Mouse (Mus musculus) liver, adult 2 months (tissue): ENCODE data around the gene Card10. TPM values are rescaled to one million over a fixed set of nuclear protein-coding genes. Genes with fewer than 3 reads are reported as not detected.

Experiments used
- DNase-seq: peaks from one replicate; pipeline ENCODE4 v3.0.0-alpha.2; 2011; ENCODE audit warnings: low read depth, low spot score; ENCODE audit errors: extremely low read depth
- H3K27ac ChIP-seq: fragments of 200-500 bp; replicated peaks from 2 replicates; pipeline ENCODE4 v1.5.1; 2012; ENCODE audit warnings: low read depth, mild to moderate bottlenecking, control low read depth, inconsistent platforms, low read length; ENCODE audit not compliant: insufficient read depth
- H3K27me3 ChIP-seq: fragments of 200-500 bp; 2 replicates; pipeline ENCODE4 v1.6.1; 2012; ENCODE audit warnings: mild to moderate bottlenecking, moderate library complexity, low read length, inconsistent platforms; ENCODE audit not compliant: control insufficient read depth, insufficient read depth
- H3K36me3 ChIP-seq: fragments of 200-500 bp; 2 replicates; pipeline ENCODE4 v1.6.1; 2012; ENCODE audit warnings: low read length, inconsistent platforms; ENCODE audit not compliant: control insufficient read depth, insufficient read depth
- H3K4me1 ChIP-seq: fragments of 200-500 bp; 2 replicates; pipeline ENCODE4 v1.6.1; 2011; ENCODE audit warnings: low read length; ENCODE audit not compliant: control insufficient read depth, insufficient read depth
- H3K4me3 ChIP-seq: fragments of 200-500 bp; 2 replicates; pipeline ENCODE4 v1.5.1; 2011; ENCODE audit warnings: low read depth, mild to moderate bottlenecking, control low read depth, low read length, moderate library complexity; ENCODE audit not compliant: insufficient read depth
- H3K79me2 ChIP-seq: fragments of 200-500 bp; 2 replicates; pipeline ENCODE4 v1.6.1; 2012; ENCODE audit warnings: inconsistent platforms, mild to moderate bottlenecking, low read length, moderate library complexity; ENCODE audit not compliant: control insufficient read depth, insufficient read depth
- H3K9ac ChIP-seq: fragments of 200-500 bp; 2 replicates; pipeline ENCODE4 v1.6.1; 2012; ENCODE audit warnings: low read depth, mild to moderate bottlenecking, control low read depth, inconsistent platforms, low read length
- CTCF ChIP-seq: fragments of 200-500 bp; IDR thresholded peaks from 2 replicates; pipeline ENCODE4 v1.5.1; 2011; ENCODE audit warnings: low read depth, low read length, control low read depth
- POLR2A ChIP-seq: fragments of 200-500 bp; IDR thresholded peaks from 2 replicates; pipeline ENCODE4 v1.6.1; 2011; ENCODE audit warnings: low read length, control low read depth; ENCODE audit not compliant: insufficient read depth; ENCODE audit errors: extremely low read depth
- WGBS: fragments of 180-500 bp; shearing (Covaris S2); methylation state at CpG from one replicate; pipeline ENCODE4 v1.1.7; 2018; 5-methylcytosine and 5-hydroxymethylcytosine counted together
- polyA plus RNA-seq: library from polyadenylated mRNA; depleted of rRNA; stranded (reverse); fragments of >200 nt; gene quantifications from 2 replicates; pipeline ENCODE4 v1.2.3, GENCODE M21; 2012
- total RNA-seq: library from RNA; depleted of rRNA; stranded (reverse); fragments of >200 nt; gene quantifications from 2 replicates; pipeline ENCODE4 v1.2.3, GENCODE M21; 2014

Card10 gene
- total and polyA plus RNA-seq, 2 experiments = 2.7 to 18.7 TPM

- Histone ChIP-seq H3K36me3 (no peaks in the 10 kb centered on the region), H3K4me1 (no peaks in the 10 kb centered on the region), H3K4me3 (no peak overlapping the region), H3K79me2 (no peaks in the 10 kb centered on the region), H3K27ac (no peak overlapping the region), H3K9ac (no peak overlapping the region), H3K27me3 (no peaks in the 10 kb centered on the region)
- no peak for TF ChIP-seq POLR2A
- TF ChIP-seq CTCF = no peak
- WGBS = 70% methylated on average over 6 of the region's 6 CpGs
- DNase-seq = no peak
These were observed 52.1 kb downstream of the Card10 start for GRCm38 (mm10) chr15:78750608-78751350.

- no peaks in the 10 kb centered on the region for H3K36me3 ChIP-seq
- H3K4me1 ChIP-seq = no peaks in the 10 kb centered on the region
- no peaks in the 10 kb centered on the region for H3K27me3 ChIP-seq
- H3K79me2 ChIP-seq = no peaks in the 10 kb centered on the region
- TF ChIP-seq CTCF = no peak
- no peak for TF ChIP-seq POLR2A
- WGBS = 46% methylated on average over 5 of the region's 5 CpGs
- H3K9ac ChIP-seq = no peak overlapping the region
- H3K4me3 ChIP-seq = no peak overlapping the region
- no peak overlapping the region for H3K27ac ChIP-seq
- DNase-seq = no peak
These were observed 53.0 kb downstream of the Card10 start for GRCm38 (mm10) chr15:78749855-78750254.

GRCm38 (mm10) chr15:78744206-78744605 is 58.6 kb downstream of the Card10 start:
- no peak overlapping the region for H3K27ac ChIP-seq
- WGBS = 9% methylated on average over 5 of the region's 5 CpGs
- no peaks in the 10 kb centered on the region for H3K79me2 ChIP-seq
- DNase-seq = peak; percentile 8
- H3K4me3 ChIP-seq = no peak overlapping the region
- H3K9ac ChIP-seq = no peak overlapping the region
- no peak for TF ChIP-seq POLR2A
- peak; percentile 95 for TF ChIP-seq CTCF
- H3K36me3 ChIP-seq = no peaks in the 10 kb centered on the region
- H3K4me1 ChIP-seq = no peaks in the 10 kb centered on the region
- H3K27me3 ChIP-seq = no peaks in the 10 kb centered on the region

- Histone ChIP-seq H3K27ac (no peak overlapping the region), H3K9ac (no peak overlapping the region), H3K79me2 (no peaks in the 10 kb centered on the region), H3K4me1 (no peaks in the 10 kb centered on the region), H3K36me3 (no peaks in the 10 kb centered on the region), H3K27me3 (no peaks in the 10 kb centered on the region), H3K4me3 (no peak overlapping the region)
- 71% methylated on average over 10 of the region's 10 CpGs for WGBS
- TF ChIP-seq POLR2A (no peak), CTCF (no peak)
- DNase-seq = no peak
These were observed 60.0 kb downstream of the Card10 start for GRCm38 (mm10) chr15:78742831-78743230.

GRCm38 (mm10) chr15:78740662-78741061 is 62.2 kb downstream of the Card10 start:
- no peak for TF ChIP-seq POLR2A
- TF ChIP-seq CTCF = no peak
- no peaks in the 10 kb centered on the region for H3K27me3 ChIP-seq
- DNase-seq = no peak
- H3K79me2 ChIP-seq = no peaks in the 10 kb centered on the region
- H3K9ac ChIP-seq = no peak overlapping the region
- no peak overlapping the region for H3K4me3 ChIP-seq
- 61% methylated on average over 12 of the region's 12 CpGs for WGBS
- no peak overlapping the region for H3K27ac ChIP-seq
- no peaks in the 10 kb centered on the region for H3K36me3 ChIP-seq
- H3K4me1 ChIP-seq = no peaks in the 10 kb centered on the region

GRCm38 (mm10) chr15:78737146-78737545 is 65.7 kb downstream of the Card10 start:
- Histone ChIP-seq H3K4me1 (no peaks in the 10 kb centered on the region), H3K27ac (no peak overlapping the region), H3K4me3 (no peak overlapping the region), H3K36me3 (no peaks in the 10 kb centered on the region), H3K79me2 (no peaks in the 10 kb centered on the region), H3K27me3 (no peaks in the 10 kb centered on the region), H3K9ac (no peak overlapping the region)
- DNase-seq = no peak
- TF ChIP-seq CTCF (no peak), POLR2A (no peak)
- 70% methylated on average over 6 of the region's 6 CpGs for WGBS
